Mouse (Mus musculus) ZHBTc4 (cell line): Measurements from ENCODE around the gene Ddx19a.
"Not testable (repeated sequence)": the region's sequence is repeated elsewhere in the genome, so short reads cannot be mapped to it uniquely, and the experiment has no call there.

ENCODE experiments used
- DNase-seq: peaks from one replicate; pipeline ENCODE4 v3.0.0-alpha.2; 2011; ENCODE audit warnings: low read depth, low spot score

Ddx19a gene

DNA sequence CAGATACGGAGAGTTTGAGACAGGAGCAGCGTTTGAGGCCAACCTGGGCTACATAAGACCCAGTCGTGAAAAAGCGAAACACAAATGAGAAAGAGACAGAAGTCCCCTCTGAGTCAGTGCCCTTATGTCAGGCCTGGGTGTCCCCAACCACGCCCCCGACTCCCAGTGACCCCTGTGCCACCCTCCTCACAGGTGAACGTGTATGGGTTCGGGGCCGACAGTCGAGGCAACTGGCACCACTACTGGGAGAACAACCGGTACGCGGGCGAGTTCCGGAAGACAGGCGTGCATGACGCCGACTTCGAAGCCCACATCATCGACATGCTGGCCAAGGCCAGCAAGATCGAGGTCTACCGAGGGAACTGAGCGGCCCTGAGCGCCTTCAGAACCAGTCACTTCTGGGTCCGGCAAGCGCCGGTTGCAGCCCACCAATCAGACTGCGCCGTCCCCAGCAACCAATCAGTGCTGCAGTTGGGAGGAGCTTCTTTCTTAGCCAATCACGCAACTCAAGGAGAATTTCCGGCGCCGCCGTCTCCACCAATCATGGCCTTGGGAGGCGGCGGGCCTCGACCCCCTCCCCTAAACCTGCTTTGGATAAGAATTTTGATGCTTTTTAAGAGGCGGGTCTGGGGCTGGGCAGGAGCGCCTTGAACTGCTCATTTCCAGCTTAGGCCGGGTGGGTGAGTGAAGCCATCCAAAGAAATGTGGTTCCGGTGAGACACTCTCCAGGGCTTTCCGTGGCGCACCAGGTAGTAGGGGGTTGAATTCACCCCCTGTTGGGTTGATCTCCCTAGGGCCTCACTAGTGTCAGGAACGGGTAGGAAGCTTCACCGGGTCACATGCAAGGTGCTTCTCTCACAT is 27.5 kb downstream of the Ddx19a start:
- peak; percentile 99 for DNase-seq

- DNase-seq, result no peak
Measured at GRCm38 (mm10) chr8:110967326-110967725, 30.3 kb downstream of the Ddx19a start.

DNA sequence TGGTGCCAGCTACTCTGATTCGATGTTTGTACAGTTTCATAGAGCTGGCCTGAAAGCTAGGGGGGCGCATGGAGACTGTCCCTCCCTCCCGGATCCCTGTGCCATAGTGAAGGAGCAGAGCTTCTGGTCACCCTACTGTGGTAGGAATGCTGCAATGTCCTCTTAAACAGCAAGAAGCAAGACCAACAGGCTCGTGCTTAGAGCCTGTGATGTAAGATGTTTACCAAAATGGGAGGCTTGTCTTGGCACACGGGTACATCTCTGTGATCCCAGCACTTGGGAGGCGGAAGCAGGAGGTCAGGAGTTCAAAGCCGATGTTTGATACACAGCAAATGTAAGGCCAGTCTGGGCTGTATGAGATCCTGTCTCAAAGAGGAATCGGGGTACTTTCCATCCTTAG is 31.0 kb downstream of the Ddx19a start:
- DNase-seq, result no peak

- DNase-seq, result peak; percentile 50
Measured at GRCm38 (mm10) chr8:110965594-110965993, 32.0 kb downstream of the Ddx19a start.

DNA sequence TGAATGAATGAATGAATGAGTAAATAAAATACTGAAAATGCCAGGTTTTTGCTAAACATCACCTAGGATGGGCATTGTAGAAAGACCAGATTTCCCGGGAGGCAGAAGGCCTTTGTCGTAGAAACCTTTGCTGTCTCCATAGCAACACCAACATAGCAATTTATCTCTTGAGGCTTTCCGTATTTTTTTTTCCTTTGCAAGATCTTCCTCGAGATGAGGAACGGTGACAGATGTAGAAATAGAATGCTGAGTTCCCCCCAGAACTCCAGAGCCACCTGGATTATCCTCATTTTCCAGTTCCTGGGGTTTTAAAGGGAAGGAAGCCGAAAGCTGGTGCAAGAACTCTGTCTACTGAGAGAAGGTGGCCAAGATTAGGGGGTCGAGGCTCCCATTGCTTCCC is 32.9 kb downstream of the Ddx19a start:
- no peak for DNase-seq

DNA sequence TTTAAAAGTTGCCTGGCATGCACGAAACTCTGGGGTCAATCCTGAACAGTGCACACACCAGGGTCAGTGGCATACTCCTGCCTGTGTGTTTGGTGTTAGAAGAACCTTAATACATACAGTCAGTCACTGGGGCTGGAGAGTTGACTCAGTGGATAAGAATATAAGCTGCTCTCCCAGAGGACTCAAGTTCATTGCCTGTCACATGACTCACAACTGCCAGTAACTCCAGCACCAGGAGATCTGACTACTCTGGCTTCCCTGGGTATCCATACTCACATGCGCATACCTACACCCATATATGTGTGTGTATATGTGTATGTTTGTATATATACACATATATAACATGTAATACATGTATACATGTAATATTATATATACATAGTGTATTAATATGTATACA is 34.5 kb downstream of the Ddx19a start:
- no peak for DNase-seq

DNA sequence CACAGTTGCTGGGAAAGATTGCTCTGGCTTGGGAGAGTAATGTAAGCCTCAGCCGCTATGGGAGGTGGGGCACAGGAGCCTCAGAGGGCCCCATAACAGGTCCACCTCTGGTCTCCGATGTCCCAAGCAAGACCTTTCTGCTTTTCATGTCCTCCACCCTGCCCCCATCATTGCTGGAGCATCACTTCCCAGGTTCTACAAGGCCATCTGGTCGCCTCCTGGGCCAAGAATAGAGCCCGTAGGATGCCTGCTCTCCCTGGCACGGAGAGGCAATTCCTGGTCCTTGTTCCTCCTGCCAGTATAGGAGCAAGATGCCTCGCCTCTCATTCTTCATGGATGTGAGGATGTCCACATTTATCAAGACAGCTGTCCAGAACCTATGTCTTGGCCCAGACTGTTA is 37.7 kb downstream of the Ddx19a start:
- DNase-seq, result no peak

DNA sequence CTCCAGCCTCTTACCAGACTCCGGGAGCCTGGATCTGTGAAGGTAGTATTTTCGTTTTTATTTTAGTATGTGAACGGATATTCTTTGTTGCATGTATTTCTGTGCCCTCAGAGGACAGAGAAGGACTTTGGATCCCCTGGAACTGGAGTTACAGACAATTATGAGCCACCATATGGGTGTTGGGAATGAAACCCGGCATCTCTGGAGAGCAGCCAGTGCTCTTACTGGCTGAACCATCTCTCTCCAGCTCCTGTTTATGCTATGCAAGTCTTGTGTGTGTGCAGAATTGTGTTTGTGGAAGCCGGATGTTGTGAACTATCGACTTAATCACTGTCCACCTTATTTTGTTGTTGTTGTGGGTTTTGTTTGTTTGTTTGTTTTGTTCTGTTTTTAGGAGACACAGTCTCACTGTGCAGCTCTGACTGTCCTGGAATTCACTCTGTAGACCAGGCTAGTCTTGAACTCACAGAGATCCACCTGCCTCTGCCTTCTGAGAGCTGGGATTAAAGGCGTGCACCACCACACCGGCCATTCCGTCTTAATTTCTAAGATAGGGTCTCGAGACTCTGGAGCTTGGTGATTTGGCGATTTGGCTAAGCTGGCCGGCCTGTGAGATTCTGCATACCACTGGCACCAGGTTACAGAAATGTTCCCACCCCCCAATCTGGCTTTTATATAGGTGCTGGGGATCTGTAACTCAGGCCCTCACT is 38.4 kb downstream of the Ddx19a start:
- no peak for DNase-seq

DNA sequence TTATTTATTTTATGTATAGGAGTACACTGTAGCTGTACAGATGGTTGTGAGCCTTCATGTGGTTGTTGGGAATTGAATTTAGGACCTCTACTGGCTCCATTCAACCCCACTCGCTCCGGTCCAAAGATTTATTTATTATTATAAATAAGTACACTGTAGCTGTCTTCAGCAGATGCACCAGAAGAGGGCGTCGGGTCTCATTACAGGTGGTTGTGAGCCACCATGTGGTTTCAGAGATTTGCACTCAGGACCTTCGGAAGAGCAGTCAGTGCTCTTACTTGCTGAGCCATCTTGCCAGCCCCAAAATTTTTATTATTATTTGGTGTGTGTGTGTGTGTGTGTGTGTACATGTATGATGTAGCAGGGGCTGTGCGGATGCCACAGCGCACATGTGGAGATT is 39.0 kb downstream of the Ddx19a start:
- DNase-seq, result not testable (repeated sequence)

GRCm38 (mm10) chr8:110958135-110958534 is 39.5 kb downstream of the Ddx19a start:
- DNase-seq, result no peak

DNA sequence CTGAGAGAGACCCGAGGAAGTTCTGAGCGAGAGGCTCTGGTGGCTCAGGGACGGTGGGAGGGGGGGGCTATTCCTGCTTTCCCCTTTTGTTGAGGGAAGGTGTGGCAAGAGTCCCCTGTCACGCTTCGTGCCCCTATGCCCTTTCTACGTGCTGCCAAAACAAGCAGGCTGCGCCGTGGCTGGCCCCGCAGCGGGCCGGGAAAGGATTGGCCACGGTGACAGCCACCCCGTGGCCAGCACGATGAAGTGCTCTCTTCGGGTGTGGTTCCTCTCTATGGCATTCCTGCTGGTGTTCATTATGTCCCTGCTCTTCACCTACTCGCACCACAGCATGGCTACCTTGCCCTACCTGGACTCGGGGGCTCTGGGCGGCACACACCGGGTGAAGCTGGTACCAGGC is 40.1 kb downstream of the Ddx19a start:
- peak; percentile 61 for DNase-seq

- DNase-seq, result no peak
Measured at GRCm38 (mm10) chr8:110956619-110957450, 40.8 kb downstream of the Ddx19a start.

DNA sequence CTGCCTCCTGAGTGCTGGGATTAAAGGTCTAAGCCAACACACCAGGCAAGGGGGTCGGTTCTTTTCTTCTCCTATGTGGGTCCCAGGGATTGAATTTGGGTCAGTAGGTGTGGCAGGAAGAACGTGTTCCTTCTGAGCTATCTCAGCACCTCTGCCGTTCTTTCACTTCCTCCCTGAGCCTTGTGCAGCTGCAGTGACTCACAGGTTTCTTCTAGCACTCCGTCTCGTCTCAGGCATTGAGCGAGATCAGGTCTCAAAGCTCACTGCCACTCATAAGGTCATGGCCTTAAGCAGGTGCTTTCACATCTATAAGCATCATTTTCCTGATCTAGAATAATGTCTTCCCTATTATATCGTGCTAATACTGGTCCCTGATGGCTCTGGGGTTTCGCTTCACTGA is 42.8 kb downstream of the Ddx19a start:
- no peak for DNase-seq

- peak; percentile 61 for DNase-seq
Measured at GRCm38 (mm10) chr8:110950065-110950484, 47.5 kb downstream of the Ddx19a start.

DNA sequence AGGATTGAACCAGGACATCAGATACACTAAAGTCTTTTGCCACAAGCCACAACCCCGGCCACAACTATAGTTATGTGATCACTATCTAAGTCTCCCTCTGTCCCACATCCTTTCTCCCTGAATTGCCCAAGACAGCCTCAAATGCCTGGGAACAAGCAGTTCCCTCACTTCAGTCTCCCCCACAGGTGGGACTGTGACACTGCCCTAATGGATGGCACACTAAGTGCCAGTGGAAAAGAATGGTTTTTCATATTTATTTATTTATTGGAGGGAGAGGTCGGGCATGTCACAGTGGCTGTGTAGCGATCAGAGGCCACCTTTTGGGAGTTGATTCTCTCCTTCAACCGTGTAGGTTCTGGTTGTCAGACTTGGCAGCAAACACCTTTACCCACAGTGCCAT is 51.9 kb downstream of the Ddx19a start:
- DNase-seq, result no peak

GRCm38 (mm10) chr8:110944276-110944876 is 53.2 kb downstream of the Ddx19a start:
- DNase-seq, result no peak

GRCm38 (mm10) chr8:110941453-110941948 is 56.1 kb downstream of the Ddx19a start:
- no peak for DNase-seq

DNA sequence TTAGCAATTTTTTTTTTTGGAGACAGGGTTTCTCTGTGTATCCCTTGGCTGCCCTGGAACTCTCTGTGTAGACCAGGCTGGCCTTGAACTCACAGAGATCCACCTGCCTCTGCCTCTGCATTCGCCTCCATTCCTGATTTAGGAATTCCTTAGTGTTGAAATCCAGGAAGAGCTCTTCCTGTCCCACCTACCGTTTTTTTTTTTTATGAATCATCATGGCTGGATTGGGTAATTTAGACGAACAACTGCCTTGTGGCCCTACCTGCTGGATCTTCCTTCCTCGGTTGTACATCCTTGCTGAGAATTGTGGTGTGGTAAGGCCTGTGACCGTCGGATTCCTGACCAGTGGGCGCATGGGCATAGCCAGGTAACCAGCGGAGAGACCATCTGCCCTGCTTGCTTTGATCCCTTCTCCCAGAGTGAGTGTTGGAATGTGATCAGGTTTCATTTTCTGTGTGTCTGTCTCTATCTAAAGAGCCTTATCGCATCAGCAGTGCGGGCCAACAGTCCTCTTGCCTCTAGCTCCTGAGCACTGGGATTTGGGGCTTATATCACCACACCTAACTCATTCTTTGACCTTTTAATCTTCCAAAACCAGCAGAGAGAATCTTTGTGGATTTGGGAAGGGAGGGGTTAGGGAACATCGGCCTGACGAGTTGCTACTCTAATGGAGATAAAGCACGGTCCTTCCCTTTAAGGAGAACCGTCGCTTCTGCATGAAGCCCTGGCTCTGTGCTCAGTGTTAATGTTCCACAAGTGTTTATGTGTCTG is 56.7 kb downstream of the Ddx19a start:
- no peak for DNase-seq

- no peak for DNase-seq
Measured at GRCm38 (mm10) chr8:110938882-110939589, 58.6 kb downstream of the Ddx19a start.

DNA sequence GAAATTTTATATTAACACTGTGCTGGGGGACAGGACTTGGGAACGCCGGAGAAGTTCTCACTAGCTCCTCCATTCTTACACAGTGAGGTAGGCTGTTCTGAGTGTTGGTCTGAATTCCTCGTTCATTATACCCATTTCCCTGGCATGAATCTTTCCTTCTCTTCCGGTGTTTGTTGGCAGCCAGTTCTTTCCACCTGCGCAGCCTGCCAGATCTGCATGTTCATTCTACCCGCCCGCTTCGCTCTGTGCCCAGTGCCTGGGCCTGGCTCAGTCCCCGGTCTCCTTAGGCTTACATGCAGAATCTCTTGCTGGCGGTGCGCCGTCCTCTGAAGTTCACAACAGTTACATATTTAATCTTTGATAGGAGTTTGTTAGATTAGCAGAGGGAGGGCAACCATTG is 61.4 kb downstream of the Ddx19a start:
- no peak for DNase-seq
